Mouse (Mus musculus) neural tube, embryonic 15.5 days (tissue): Measurements from ENCODE around the gene Klhl7. TPM values are rescaled to one million over a fixed set of nuclear protein-coding genes. Genes with fewer than 3 reads are reported as not detected.

Source experiments
- ATAC-seq: fragments of 200-750 bp; cut with Nextera tagmentation; 2 replicates; pipeline ENCODE4 v1.8.0; 2017; ENCODE audit warnings: mild to moderate bottlenecking, moderate TSS enrichment, moderate library complexity; ENCODE audit not compliant: low FRiP score
- H3K27ac ChIP-seq: fragments of 300-500 bp; sonication (generic); replicated peaks from 2 replicates; pipeline ENCODE4 v1.5.1; 2015; ENCODE audit warnings: mild to moderate bottlenecking, inconsistent platforms
- H3K27me3 ChIP-seq: fragments of 300-500 bp; sonication (generic); replicated peaks from 2 replicates; pipeline ENCODE4 v1.6.1; 2015; ENCODE audit warnings: inconsistent platforms
- H3K36me3 ChIP-seq: fragments of 300-500 bp; sonication (generic); 2 replicates; pipeline ENCODE4 v1.6.1; 2015; ENCODE audit warnings: inconsistent platforms
- H3K4me1 ChIP-seq: fragments of 300-500 bp; sonication (generic); 2 replicates; pipeline ENCODE4 v1.6.1; 2015; ENCODE audit warnings: inconsistent platforms
- H3K4me2 ChIP-seq: fragments of 300-500 bp; sonication (generic); 2 replicates; pipeline ENCODE4 v1.6.1; 2015; ENCODE audit warnings: inconsistent platforms, mild to moderate bottlenecking, moderate library complexity
- H3K4me3 ChIP-seq: fragments of 300-500 bp; sonication (generic); replicated peaks from 2 replicates; pipeline ENCODE4 v1.5.1; 2015; ENCODE audit warnings: mild to moderate bottlenecking, inconsistent platforms
- H3K9ac ChIP-seq: fragments of 300-500 bp; sonication (generic); replicated peaks from 2 replicates; pipeline ENCODE4 v1.6.1; 2015; ENCODE audit warnings: mild to moderate bottlenecking, inconsistent platforms
- H3K9me3 ChIP-seq: fragments of 300-500 bp; sonication (generic); replicated peaks from 2 replicates; pipeline ENCODE4 v1.6.1; 2016; ENCODE audit warnings: inconsistent platforms
- WGBS: fragments of 180-500 bp; shearing (Covaris S2); methylation state at CpG from one replicate; pipeline ENCODE4 v1.1.7; 2015; ENCODE audit warnings: mixed read lengths; 5-methylcytosine and 5-hydroxymethylcytosine counted together
- polyA plus RNA-seq: library from polyadenylated mRNA; unstranded; fragments of >200 nt; fragmentation: Nextera tagmentation; extraction: Ambion mirVana; gene quantifications from 2 replicates; pipeline ENCODE4 v1.2.1, GENCODE M21; 2015

Klhl7 gene
- polyA plus RNA-seq, 1 experiment from 2014 or later = 122 TPM

GRCm38 (mm10) chr5:24076986-24077718 is 23.3 kb upstream of the Klhl7 start:
- Histone ChIP-seq H3K36me3 (no peaks in the 10 kb centered on the region), H3K4me3 (peak overlapping the region; percentile 27; the same call in 1 of the 2 replicates), H3K27ac (peak overlapping the region; percentile 74), H3K4me1 (peaks cover 11% of the 10 kb centered on the region; the same call in 1 of the 2 replicates), H3K9me3 (no peaks in the 10 kb centered on the region), H3K9ac (peak overlapping the region; percentile 39; the same call in 1 of the 2 replicates), H3K4me2 (peak overlapping the region; percentile 51), H3K27me3 (no peaks in the 10 kb centered on the region)
- peak; percentile 92 for ATAC-seq
- WGBS = 1% methylated on average over 15 of the region's 15 CpGs

GRCm38 (mm10) chr5:24077739-24078306 is 22.6 kb upstream of the Klhl7 start:
- Histone ChIP-seq H3K9me3 (no peaks in the 10 kb centered on the region), H3K9ac (no peak overlapping the region), H3K27ac (peak overlapping the region; percentile 74), H3K4me1 (peaks cover 11% of the 10 kb centered on the region; the same call in 1 of the 2 replicates), H3K4me3 (peak overlapping the region; percentile 27; the same call in 1 of the 2 replicates), H3K27me3 (no peaks in the 10 kb centered on the region), H3K4me2 (peak overlapping the region; percentile 51), H3K36me3 (no peaks in the 10 kb centered on the region)
- ATAC-seq = peak; percentile 58; the same call in 1 of the 2 replicates
- 21% methylated on average over 7 of the region's 7 CpGs for WGBS

GRCm38 (mm10) chr5:24078420-24079179 is 21.8 kb upstream of the Klhl7 start:
- Histone ChIP-seq H3K4me2 (no peak overlapping the region), H3K4me3 (no peak overlapping the region), H3K27me3 (no peaks in the 10 kb centered on the region), H3K9me3 (no peaks in the 10 kb centered on the region), H3K4me1 (peaks cover 11% of the 10 kb centered on the region; the same call in 1 of the 2 replicates), H3K36me3 (no peaks in the 10 kb centered on the region), H3K9ac (no peak overlapping the region), H3K27ac (no peak overlapping the region)
- ATAC-seq = no peak
- WGBS = 83% methylated on average over 7 of the region's 7 CpGs

GRCm38 (mm10) chr5:24080826-24081225 is 19.6 kb upstream of the Klhl7 start:
- Histone ChIP-seq H3K4me3 (no peak overlapping the region), H3K36me3 (no peaks in the 10 kb centered on the region), H3K27ac (no peak overlapping the region), H3K9me3 (no peaks in the 10 kb centered on the region), H3K9ac (no peak overlapping the region), H3K4me2 (no peak overlapping the region), H3K27me3 (no peaks in the 10 kb centered on the region), H3K4me1 (peaks cover 11% of the 10 kb centered on the region; the same call in 1 of the 2 replicates)
- no peak for ATAC-seq
- 76% methylated on average over 6 of the region's 6 CpGs for WGBS

GRCm38 (mm10) chr5:24084835-24085234 is 15.6 kb upstream of the Klhl7 start:
- WGBS = 85% methylated on average over 4 of the region's 4 CpGs
- no peak overlapping the region for H3K9ac ChIP-seq
- H3K27ac ChIP-seq = no peak overlapping the region
- H3K4me1 ChIP-seq = no peaks in the 10 kb centered on the region
- no peak for ATAC-seq
- no peak overlapping the region for H3K4me2 ChIP-seq
- no peaks in the 10 kb centered on the region for H3K9me3 ChIP-seq
- H3K36me3 ChIP-seq = no peaks in the 10 kb centered on the region
- no peak overlapping the region for H3K4me3 ChIP-seq
- H3K27me3 ChIP-seq = no peaks in the 10 kb centered on the region

GRCm38 (mm10) chr5:24086241-24086640 is 14.2 kb upstream of the Klhl7 start:
- Histone ChIP-seq H3K36me3 (no peaks in the 10 kb centered on the region), H3K4me3 (no peak overlapping the region), H3K27ac (no peak overlapping the region), H3K4me1 (no peaks in the 10 kb centered on the region), H3K9me3 (no peaks in the 10 kb centered on the region), H3K9ac (no peak overlapping the region), H3K4me2 (no peak overlapping the region), H3K27me3 (no peaks in the 10 kb centered on the region)
- ATAC-seq = no peak
- 87% methylated on average over 16 of the region's 16 CpGs for WGBS

GRCm38 (mm10) chr5:24086865-24087264 is 13.5 kb upstream of the Klhl7 start:
- Histone ChIP-seq H3K27ac (0 out of 2 replicates have a peak overlapping the region, but pooled peaks have one; percentile 33), H3K4me2 (no peak overlapping the region), H3K9me3 (no peaks in the 10 kb centered on the region), H3K4me1 (no peaks in the 10 kb centered on the region), H3K36me3 (no peaks in the 10 kb centered on the region), H3K27me3 (no peaks in the 10 kb centered on the region), H3K4me3 (no peak overlapping the region), H3K9ac (no peak overlapping the region)
- 13% methylated on average over 3 of the region's 3 CpGs for WGBS
- no peak for ATAC-seq

GRCm38 (mm10) chr5:24088451-24088850 is 12.0 kb upstream of the Klhl7 start:
- Histone ChIP-seq H3K9me3 (no peaks in the 10 kb centered on the region), H3K36me3 (no peaks in the 10 kb centered on the region), H3K4me3 (no peak overlapping the region), H3K4me1 (no peaks in the 10 kb centered on the region), H3K4me2 (no peak overlapping the region), H3K27me3 (no peaks in the 10 kb centered on the region), H3K9ac (no peak overlapping the region), H3K27ac (no peak overlapping the region)
- 98% methylated on average over 1 of the region's 1 CpGs for WGBS
- ATAC-seq = no peak

- no peak overlapping the region for H3K9ac ChIP-seq
- no peak overlapping the region for H3K4me2 ChIP-seq
- no peaks in the 10 kb centered on the region for H3K36me3 ChIP-seq
- no peaks in the 10 kb centered on the region for H3K9me3 ChIP-seq
- H3K4me3 ChIP-seq = no peak overlapping the region
- 80% methylated on average over 3 of the region's 3 CpGs for WGBS
- H3K27me3 ChIP-seq = no peaks in the 10 kb centered on the region
- H3K27ac ChIP-seq = no peak overlapping the region
- ATAC-seq = no peak
- no peaks in the 10 kb centered on the region for H3K4me1 ChIP-seq
These were observed 7.9 kb upstream of the Klhl7 start for GRCm38 (mm10) chr5:24092496-24092895.

GRCm38 (mm10) chr5:24095393-24095792 is 5.0 kb upstream of the Klhl7 start:
- Histone ChIP-seq H3K9ac (no peak overlapping the region), H3K4me3 (no peak overlapping the region), H3K27ac (no peak overlapping the region), H3K27me3 (no peaks in the 10 kb centered on the region), H3K36me3 (no peaks in the 10 kb centered on the region), H3K4me2 (no peak overlapping the region), H3K4me1 (peaks cover 5% of the 10 kb centered on the region), H3K9me3 (no peaks in the 10 kb centered on the region)
- WGBS = 73% methylated on average over 6 of the region's 6 CpGs
- ATAC-seq = no peak

- H3K4me1 ChIP-seq = peaks cover 5% of the 10 kb centered on the region
- H3K36me3 ChIP-seq = no peaks in the 10 kb centered on the region
- no peaks in the 10 kb centered on the region for H3K9me3 ChIP-seq
- WGBS = 84% methylated on average over 5 of the region's 5 CpGs
- H3K9ac ChIP-seq = no peak overlapping the region
- H3K4me2 ChIP-seq = no peak overlapping the region
- ATAC-seq = no peak
- H3K4me3 ChIP-seq = no peak overlapping the region
- no peak overlapping the region for H3K27ac ChIP-seq
- H3K27me3 ChIP-seq = no peaks in the 10 kb centered on the region
These were observed 4.5 kb upstream of the Klhl7 start for GRCm38 (mm10) chr5:24095881-24096280.
